Mouse (Mus musculus) skeletal muscle tissue, adult 2 months (tissue): ENCODE data around the gene Kmt2e.

Experiments
- DNase-seq: peaks from one replicate; pipeline ENCODE4 v3.0.0-alpha.2; 2012; ENCODE audit warnings: low read depth, low spot score

The Kmt2e gene

DNA sequence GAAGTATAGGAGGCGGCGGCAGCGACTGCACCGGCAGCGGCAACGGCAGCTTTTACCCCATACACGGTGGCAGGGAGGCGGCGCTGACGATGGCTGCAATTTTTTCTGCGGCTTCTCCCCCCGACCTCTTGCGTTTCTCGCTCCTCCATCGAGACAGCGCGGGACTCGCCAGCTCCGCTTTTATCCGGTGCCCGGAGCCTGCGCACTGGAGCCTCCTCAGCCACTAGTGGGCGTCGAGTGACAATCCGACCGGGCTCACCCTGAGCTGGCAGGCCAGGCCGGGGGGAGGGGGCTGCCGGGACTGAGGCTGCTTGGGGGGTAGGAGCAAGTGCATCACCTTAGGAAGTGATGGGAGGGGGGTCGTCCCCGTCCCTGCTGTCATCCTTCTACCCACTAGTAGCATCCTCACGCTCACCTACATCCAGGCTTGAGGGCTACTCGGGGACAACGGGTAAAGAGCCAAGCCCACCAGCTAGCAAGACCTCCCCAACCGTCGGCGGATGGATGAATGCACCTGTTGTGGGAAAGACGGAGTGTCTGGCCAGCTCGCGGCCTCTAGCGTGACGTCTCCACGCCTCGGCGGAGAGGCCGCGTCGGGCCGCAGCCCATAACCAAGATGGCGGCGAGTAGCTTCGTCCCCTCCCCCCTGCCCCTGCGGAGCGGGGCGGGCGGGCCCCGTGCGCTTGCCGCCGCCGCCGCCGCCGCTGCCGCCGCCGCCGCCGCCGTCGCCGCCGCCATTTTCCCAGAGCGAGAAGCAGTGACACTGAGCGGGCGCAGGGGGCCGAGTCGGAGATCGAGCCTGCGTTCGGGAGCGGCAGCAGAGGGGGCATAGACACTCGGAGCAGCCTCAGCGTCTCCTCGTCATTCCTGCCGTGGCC, at the start of gene Kmt2e:
Gene Kmt2e, plus strand, starts transcription at position 722 of the 878 bp plus-strand sequence.
- DNase-seq = peak; percentile 96

GRCm38 (mm10) chr5:23385136-23385535, 49.1 kb upstream of the Kmt2e start:
- DNase-seq = no peak

GRCm38 (mm10) chr5:23385763-23386217, 48.5 kb upstream of the Kmt2e start:
- no peak for DNase-seq

DNA sequence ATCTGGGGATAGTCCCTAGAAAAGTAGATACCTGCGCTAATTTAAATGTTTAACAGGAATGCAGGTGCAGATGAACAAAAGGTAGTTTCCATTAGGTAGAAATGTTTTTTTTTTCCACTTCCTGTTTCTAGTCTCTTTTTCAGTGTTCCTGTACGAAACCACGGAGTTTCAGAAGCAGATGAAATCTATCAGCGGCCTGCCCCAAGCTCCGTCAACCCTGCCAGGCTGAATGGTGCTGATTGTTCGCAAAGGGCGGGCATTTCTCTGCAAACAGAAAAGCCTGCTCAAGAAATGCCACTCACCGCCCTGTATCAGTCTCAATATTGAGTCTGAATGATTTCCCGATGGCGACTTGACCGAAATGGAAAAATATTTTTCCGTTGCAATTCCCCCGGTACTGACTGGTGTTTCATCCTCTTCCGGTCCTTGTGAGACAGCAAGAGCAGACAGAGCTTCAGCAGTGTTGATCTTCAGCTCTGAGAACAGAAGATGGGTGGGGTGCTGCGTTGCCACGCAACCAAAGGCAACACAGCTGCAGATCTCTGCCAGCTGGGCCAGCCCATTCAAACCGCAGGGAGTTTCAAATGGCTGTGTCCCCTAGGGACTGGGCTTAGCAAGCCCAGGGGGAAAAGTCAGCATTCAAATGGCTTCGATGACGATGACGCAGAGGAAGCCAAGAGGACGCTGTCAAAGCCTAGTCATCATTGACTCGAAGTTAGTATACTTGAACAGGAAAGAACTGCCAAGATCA, 47.5 kb upstream of the Kmt2e start:
- peak; percentile 99 for DNase-seq

- DNase-seq = no peak
Observed at GRCm38 (mm10) chr5:23387313-23387666, 47.0 kb upstream of the Kmt2e start.

DNA sequence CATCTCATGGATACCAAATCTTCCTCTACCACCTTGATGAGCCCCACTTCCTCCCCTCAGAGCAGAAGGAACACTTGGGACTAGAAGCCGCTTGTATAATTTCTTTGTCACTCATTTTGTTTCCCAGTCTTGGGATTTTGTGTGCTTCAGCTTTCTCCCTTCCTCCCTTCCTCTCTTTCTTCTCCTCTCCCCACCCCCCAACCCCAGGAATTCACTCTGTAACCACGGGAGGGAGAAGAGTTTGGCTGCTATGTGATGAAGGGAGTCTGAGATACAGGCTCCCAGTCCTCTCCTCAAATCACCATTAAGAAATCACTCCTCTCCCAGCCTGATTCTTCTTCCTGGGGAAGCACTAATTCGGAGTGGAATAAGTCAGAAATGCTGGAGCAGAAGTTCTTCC, 46.1 kb upstream of the Kmt2e start:
- no peak for DNase-seq

- no peak for DNase-seq
Observed at GRCm38 (mm10) chr5:23389601-23390305, 44.5 kb upstream of the Kmt2e start.

DNA sequence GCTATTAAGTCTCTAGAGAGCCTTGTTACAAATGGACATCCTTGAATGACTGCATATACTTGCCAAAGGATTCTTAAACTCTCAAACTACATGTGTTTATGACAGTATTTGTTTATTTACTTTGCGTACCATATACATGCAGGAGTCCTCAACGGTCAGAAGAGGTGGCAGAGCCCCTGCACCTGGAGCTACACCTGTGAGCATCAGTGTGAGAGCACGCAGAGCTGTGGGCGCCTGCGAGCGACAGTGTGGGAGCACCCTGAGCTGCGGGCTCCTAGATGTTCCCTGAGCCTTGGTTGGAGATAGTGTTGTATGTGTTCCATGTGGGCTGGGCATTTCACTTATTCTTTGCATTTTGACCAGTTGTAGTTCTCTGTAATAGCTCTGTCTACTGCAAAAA, 42.5 kb upstream of the Kmt2e start:
- no peak for DNase-seq

DNA sequence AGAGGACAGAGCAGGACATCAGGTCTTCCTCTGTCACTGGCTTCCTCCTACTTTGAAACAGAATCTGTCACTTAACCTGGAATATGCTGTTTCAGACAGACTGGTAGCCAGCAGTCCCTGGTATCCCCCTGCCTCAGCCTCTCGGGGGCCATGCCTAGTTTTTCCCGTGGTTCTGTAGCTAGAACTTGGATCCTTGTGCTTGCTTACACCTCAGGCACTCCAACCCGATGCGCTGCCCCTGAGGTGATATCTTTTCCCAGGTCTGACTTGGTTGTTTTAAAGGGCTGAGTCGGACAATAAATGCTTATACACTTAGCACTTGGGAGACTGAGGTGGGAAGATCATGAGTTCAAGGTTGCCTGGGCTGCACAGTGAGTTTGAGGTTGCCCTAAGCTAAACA, 40.4 kb upstream of the Kmt2e start:
- no peak for DNase-seq

DNA sequence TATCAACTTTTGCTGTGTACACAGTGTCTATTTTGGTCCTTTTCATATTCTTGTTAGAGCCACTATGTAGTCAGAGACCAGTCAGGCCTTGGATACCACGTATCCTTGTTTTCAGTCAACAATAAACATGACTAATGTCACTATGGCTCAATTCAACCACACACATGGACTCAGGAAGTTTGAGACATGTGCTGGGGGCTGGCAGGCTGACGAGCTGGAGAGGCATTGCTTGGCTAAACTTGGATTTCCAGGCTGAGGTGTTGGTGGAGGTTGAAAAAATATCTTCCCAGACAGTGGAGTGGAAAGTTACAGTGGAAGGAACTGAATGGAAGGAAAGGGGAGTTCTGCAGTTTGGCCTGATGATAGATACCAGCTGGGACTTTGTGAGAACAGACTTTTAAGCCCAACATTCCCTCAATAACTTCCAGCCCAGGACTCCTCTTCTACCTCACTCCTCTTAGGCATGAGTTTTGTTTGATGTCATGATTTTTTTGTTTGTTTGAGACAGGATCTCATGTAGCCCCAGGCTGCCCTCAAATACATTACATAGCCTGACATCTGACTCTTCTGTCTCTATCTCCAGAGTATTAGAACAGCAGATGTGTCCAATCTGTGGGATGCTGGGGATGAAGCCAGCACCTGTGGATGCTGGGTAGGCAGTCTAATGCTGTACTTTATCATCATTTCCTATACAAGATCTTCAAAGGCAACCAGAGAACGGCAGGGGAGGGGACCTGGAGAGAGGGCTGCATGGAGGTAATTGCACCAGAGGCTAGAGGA, 39.7 kb upstream of the Kmt2e start:
- DNase-seq = no peak

DNA sequence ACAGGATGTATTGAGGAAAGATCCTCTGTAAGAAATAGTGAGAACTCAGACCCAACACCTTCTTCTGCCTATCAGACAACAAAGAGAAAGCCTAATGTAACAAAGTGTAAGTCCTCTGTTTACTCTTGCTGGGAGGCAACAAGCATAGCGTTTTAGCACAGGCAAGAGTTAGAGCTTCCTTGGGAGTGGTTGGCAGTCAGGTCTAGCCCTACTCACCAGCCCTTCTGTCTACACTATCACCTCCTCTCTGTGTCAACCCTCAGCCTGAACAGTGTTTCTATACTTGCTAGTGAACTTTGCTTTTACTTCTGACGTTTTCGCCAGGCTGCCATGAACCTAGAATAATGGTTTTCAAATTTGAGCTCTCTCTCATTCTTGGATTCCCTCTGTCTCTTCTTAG, 38.5 kb upstream of the Kmt2e start:
- no peak for DNase-seq

- no peak for DNase-seq
Observed at GRCm38 (mm10) chr5:23396756-23397155, 37.5 kb upstream of the Kmt2e start.

DNA sequence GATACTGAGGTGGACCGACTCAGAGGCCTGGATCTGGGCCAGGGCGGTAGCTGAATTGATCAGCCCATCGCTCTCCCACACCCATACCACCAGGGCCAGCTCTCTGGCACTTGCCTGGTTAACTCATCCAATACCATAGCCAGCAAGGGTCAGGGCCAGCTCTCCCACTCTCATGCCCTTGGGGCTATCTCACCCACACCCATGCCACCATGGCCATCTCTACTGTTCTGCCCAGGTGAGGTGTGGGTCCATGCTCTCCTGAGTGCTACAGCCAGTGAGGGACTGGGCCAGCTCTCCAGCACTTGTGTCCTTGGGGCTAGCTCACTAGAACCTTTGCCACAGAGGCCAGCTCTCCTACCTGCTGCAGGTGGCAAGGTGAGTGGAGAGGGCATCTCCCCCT, 34.1 kb upstream of the Kmt2e start:
- DNase-seq = no peak

- no peak for DNase-seq
Observed at GRCm38 (mm10) chr5:23400868-23401267, 33.4 kb upstream of the Kmt2e start.

DNA sequence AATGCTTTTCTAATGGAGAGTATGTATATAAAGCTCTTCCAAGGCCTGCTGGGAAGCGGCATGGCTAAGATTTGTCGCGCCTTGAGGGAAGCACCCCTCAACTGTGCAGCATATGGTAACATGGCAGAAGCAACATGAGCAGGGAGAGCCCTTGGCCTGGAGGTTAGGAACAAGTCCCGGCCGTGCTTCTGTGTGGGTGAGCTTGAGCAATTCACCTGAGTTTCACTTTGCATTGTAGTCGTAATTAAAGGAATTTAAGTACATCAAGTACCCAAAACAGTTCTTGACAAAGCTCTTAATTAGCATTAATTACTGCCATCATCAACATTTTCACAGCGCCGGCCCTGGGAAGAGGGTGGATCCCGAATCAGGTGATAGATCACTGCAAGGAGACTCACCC, 32.9 kb upstream of the Kmt2e start:
- no peak for DNase-seq

- no peak for DNase-seq
Observed at GRCm38 (mm10) chr5:23401999-23402398, 32.2 kb upstream of the Kmt2e start.

DNA sequence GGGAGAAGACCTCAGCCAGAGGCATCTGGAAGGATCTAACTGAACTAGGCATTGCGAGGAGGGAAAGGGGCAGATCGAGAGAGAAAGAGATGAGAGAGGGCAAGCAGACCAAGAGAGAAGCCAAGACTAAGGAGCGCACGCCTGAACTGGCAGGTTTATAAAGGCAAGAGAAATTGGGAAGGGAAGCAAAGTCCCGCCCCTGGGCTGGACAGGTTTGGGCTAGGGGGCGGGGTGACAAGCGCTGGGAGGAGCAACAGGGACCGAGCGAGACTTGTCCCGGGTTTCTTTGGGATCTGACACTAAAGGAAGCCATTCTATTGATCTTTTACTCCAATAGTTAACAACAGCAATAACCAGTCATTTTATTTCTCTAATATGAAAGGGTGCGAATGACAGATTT, 31.1 kb upstream of the Kmt2e start:
- no peak for DNase-seq

DNA sequence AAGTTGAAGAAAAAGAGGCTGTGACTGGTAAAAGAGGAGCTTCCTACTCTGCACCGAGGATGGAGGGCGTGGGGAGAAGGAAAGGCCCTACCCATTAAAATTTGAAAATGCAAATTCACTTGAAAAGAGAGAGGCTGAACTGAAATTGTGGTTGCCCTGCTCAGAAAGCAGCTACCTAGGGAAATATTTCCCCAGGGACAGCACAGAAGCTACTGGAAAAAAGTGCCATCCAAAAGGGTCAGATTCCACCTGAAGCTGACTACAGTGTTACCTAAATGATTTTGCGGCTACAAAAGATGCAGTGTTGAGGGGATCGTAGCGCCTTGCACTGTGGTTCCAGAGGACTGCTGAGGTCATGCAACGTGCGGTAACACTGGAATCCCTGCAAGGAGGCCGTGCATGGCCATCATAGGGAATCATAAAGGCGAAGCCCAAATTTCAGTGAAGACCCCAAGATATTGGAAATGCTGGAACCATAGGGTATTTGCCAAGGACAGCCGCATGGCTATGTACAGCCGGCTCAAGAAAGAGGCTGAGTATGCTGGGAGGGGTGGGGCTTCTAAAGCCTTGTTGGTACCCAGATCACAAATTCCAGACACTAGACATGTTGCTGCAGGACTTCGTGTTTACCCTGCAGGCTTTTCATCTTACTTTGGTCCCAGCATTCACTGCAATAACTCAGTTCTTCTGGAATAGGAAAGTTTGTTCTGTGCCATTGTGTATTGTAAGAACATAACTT, 28.4 kb upstream of the Kmt2e start:
- no peak for DNase-seq

DNA sequence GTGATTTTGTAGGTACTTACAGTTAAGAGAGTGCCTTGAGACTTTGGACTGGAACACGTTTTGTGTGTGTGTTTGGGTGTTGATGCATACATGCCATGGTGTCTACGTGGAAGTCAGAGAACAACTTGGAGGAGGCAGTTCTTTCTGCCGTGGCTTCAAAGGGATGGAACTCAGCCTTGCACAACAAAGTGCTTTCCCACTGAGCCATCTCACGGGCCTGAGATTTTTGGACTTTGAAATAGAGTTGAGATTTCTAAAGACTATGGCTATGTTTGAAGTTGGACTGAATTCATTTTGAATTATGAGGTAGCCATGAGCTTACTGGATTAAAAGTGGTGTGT, 27.9 kb upstream of the Kmt2e start:
- DNase-seq = no peak

GRCm38 (mm10) chr5:23408106-23408505, 26.1 kb upstream of the Kmt2e start:
- DNase-seq = no peak
